Mouse (Mus musculus) adrenal gland, postnatal 10 days (tissue): ENCODE results near the gene Olfr549. TPM values are rescaled to one million over a fixed set of nuclear protein-coding genes. Genes with fewer than 3 reads are reported as not detected.

ENCODE experiments used
- DNase-seq: peaks from one replicate; pipeline ENCODE4 v3.0.0; 2021; ENCODE audit warnings: mixed read lengths
- total RNA-seq, 2 experiments: library from RNA; stranded (reverse); gene quantifications; 2 replicates each; pipeline ENCODE4 v1.2.3; 2021

Gene Olfr549
- total RNA-seq, 2 experiments from 2014 or later, result not detected

GRCm38 (mm10) chr7:102597378-102598031 lies 47.8 kb downstream of the Olfr549 start, which contains the start of gene Olfr552:
Olfr552 (plus strand) TSS chr7:102597770.
- no peak for DNase-seq

Other genes with a start within 250 kb of the Olfr549 start
- gene Rrm1, start 108.2 kb upstream of the Olfr549 start, total RNA-seq, result 10 to 100 TPM; 33.7 to 50.4 TPM
- not detected for gene Olfr543, start 68.2 kb upstream of the Olfr549 start, total RNA-seq
- gene Olfr544, start 61.6 kb upstream of the Olfr549 start, total RNA-seq, result not detected
- not detected for gene Olfr545, start 50.3 kb upstream of the Olfr549 start, total RNA-seq
- not detected for gene Olfr547, start 15.1 kb upstream of the Olfr549 start, total RNA-seq
- not detected for gene Olfr548-ps1, start 9.0 kb upstream of the Olfr549 start, total RNA-seq
- 10 to 100 TPM; 10.1 to 15.8 TPM for gene Trim21, start 15.6 kb downstream of the Olfr549 start, total RNA-seq
- not detected for gene Olfr550, start 21.6 kb downstream of the Olfr549 start, total RNA-seq
- gene Olfr551, start 42.0 kb downstream of the Olfr549 start, total RNA-seq, result not detected
- under 1 TPM in 1 of 2 experiments, not detected in 1; 0.12 TPM for gene Olfr552, start 47.9 kb downstream of the Olfr549 start, total RNA-seq
- gene Olfr553, start 68.3 kb downstream of the Olfr549 start, total RNA-seq, result not detected
- not detected for gene Olfr554, start 88.6 kb downstream of the Olfr549 start, total RNA-seq
- gene Olfr555, start 109.0 kb downstream of the Olfr549 start, total RNA-seq, result not detected
- gene Olfr556, start 115.0 kb downstream of the Olfr549 start, total RNA-seq, result not detected
- gene Trim68, start 137.5 kb downstream of the Olfr549 start, total RNA-seq, result 10 to 100 TPM in 1 of 2 experiments, 1 to 10 TPM in 1; 6.1 to 14.3 TPM
- gene Olfr557, start 146.0 kb downstream of the Olfr549 start, total RNA-seq, result not detected
- gene Olfr558, start 152.3 kb downstream of the Olfr549 start, total RNA-seq, result 1 to 10 TPM; 1.4 to 2.6 TPM
- gene Olfr33, start 169.2 kb downstream of the Olfr549 start, total RNA-seq, result not detected
- gene Olfr559, start 177.6 kb downstream of the Olfr549 start, total RNA-seq, result not detected
- gene Olfr560, start 209.5 kb downstream of the Olfr549 start, total RNA-seq, result not detected
- 1 to 10 TPM; 1.5 to 2.6 TPM for gene Olfr78, start 209.6 kb downstream of the Olfr549 start, total RNA-seq
- gene Olfr561, start 221.4 kb downstream of the Olfr549 start, total RNA-seq, result not detected